Mouse (Mus musculus): Measurements from ENCODE around the gene Olfr1347. TPM values are rescaled to one million over a fixed set of nuclear protein-coding genes. Genes with fewer than 3 reads are reported as not detected.
"Not testable (repeated sequence)": the region's sequence is repeated elsewhere in the genome, so short reads cannot be mapped to it uniquely, and the experiment has no call there.

Gene Olfr1347
- total and polyA plus RNA-seq, 3 experiments, result not detected

DNA sequence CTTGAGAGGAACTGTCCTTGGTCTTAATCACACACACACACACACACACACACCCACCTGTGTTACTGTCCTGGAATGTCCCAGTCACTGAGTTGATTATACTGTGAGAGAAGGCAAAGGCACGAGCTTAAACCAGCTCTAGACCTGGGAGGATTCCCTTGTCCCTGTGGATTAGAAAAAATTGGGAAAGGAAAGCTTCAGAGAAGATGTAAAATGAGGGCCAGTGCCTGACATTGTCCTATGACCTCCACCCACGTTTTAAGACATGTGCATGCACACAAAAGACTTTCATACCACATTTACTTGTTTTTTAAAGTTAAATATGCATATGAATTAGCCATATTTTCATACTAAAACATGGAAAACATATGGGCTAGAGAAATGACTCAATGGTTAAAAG lies 12.7 kb downstream of the Olfr1347 start, which contains the start of gene Olfr5:
Gene Olfr5, minus strand, starts transcription at position 101 of the 400 bp plus-strand sequence.
- no peak for DNase-seq
- no peak within 1 kb of the TSS for H3K9ac ChIP-seq (ENCODE audit: low read depth, low read length)
- H3K4me3 ChIP-seq, result no peak within 1 kb of the TSS
- no peaks in the 10 kb centered on the region for H3K36me3 ChIP-seq (ENCODE audit: control insufficient read depth, insufficient read depth, low read length)
- H3K27ac ChIP-seq, result no peak within 1 kb of the TSS
- intact Hi-C loops (cut with DNase I), result no loop called here
- H3K79me2 ChIP-seq (replicated peaks; ENCODE audit: control insufficient read depth, insufficient read depth, low read length), result no peaks in the 10 kb centered on the region
- H3K4me1 ChIP-seq (ENCODE audit: control insufficient read depth, insufficient read depth, low read length), result no peaks in the 10 kb centered on the region
- TF ChIP-seq CTCF (IDR thresholded peaks at IDR 0.05) (no peak), POLR2A (IDR thresholded peaks at IDR 0.05; ENCODE audit: insufficient read depth, low read depth, low read length) (no peak), EP300 (IDR thresholded peaks at IDR 0.05; ENCODE audit: insufficient read depth, low read depth, low read length) (no peak)
- no peaks in the 10 kb centered on the region for H3K27me3 ChIP-seq (ENCODE audit: control insufficient read depth, insufficient read depth, low read length)
- 10% methylated on average over 2 of the region's 2 CpGs for WGBS

DNA sequence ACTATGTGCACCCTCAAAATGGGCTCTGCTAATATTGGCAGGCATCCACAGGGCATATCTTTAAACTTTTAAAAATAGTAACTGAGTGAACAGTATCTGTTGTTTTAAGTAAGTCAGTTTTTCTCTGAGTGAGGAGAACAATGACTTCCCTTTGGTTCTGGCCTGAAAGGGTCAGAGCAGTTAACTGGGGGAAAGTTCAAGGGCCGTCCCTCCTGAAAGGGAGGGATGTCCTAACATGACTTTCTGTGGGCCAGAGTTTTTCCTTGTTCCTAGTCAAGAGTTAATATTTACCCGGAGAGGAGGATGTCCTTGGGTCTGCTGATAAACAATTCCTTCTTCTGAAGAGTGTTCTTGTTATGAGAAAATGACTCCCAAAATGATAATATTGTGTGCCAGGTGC lies 21.9 kb downstream of the Olfr1347 start:
- H3K4me3 ChIP-seq; H3K27ac ChIP-seq; H3K4me1 ChIP-seq (ENCODE audit: control insufficient read depth, insufficient read depth, low read length); H3K79me2 ChIP-seq (replicated peaks; ENCODE audit: control insufficient read depth, insufficient read depth, low read length); H3K36me3 ChIP-seq (ENCODE audit: control insufficient read depth, insufficient read depth, low read length); DNase-seq; H3K27me3 ChIP-seq (ENCODE audit: control insufficient read depth, insufficient read depth, low read length); H3K9ac ChIP-seq (ENCODE audit: low read depth, low read length); intact Hi-C loops (cut with DNase I): not testable (repeated sequence)
- 45% methylated on average over 2 of the region's 2 CpGs for WGBS

DNA sequence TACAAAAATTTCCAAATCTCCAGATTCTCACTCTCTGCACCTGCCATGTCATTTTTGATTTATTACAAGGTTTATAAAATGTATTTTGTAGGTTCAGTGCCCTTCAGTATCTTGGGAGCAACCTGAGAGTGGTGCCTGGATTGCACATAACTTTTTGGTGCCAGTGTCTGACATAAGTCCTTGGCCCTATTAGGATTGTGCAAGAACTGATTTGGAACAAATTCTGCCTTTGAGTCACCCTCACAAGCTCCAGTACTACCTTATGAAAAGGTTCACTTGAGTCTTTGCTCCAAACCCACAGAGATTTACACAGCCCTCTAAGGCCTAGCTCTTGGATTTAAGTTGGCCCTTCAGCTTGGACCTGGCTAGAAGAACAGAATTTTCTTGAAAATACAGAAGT lies 32.6 kb downstream of the Olfr1347 start, which contains the start of gene Olfr1346:
Gene Olfr1346, plus strand, starts transcription at position 151 of the 400 bp plus-strand sequence.
- no peaks in the 10 kb centered on the region for H3K27me3 ChIP-seq (ENCODE audit: control insufficient read depth, insufficient read depth, low read length)
- no peak within 1 kb of the TSS for H3K4me3 ChIP-seq
- H3K9ac ChIP-seq (ENCODE audit: low read depth, low read length), result no peak within 1 kb of the TSS
- no peak for TF ChIP-seq POLR2A (IDR thresholded peaks at IDR 0.05; ENCODE audit: insufficient read depth, low read depth, low read length)
- no peak for TF ChIP-seq CTCF (IDR thresholded peaks at IDR 0.05)
- TF ChIP-seq EP300 (IDR thresholded peaks at IDR 0.05; ENCODE audit: insufficient read depth, low read depth, low read length), result no peak
- H3K36me3 ChIP-seq (ENCODE audit: control insufficient read depth, insufficient read depth, low read length), result no peaks in the 10 kb centered on the region
- intact Hi-C loops (cut with DNase I), result no loop called here
- H3K27ac ChIP-seq, result no peak within 1 kb of the TSS
- H3K79me2 ChIP-seq (replicated peaks; ENCODE audit: control insufficient read depth, insufficient read depth, low read length), result no peaks in the 10 kb centered on the region
- H3K4me1 ChIP-seq (ENCODE audit: control insufficient read depth, insufficient read depth, low read length), result no peaks in the 10 kb centered on the region
- no peak for DNase-seq

DNA sequence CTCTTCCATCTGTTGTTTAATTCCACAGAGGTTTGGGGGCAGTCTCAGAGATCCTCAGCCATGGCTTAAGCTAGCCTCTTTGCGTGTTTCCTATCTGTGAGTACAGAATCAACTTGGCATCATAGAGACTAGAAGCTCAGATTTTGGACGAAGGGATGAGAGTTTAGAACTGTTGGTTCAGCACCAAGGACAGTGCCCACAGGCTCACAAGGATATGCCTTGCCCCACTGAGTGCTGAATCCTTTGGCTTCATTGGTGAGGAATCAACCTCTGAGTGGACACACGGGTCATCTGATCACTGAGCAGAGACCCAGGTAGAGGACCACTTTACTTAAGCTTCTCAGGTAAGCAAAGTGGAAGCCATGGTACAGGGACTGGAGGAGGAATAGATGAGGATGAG lies 43.2 kb downstream of the Olfr1347 start:
- H3K27me3 ChIP-seq (ENCODE audit: control insufficient read depth, insufficient read depth, low read length), result no peaks in the 10 kb centered on the region
- no peaks in the 10 kb centered on the region for H3K4me1 ChIP-seq (ENCODE audit: control insufficient read depth, insufficient read depth, low read length)
- intact Hi-C loops (cut with DNase I), result no loop called here
- H3K4me3 ChIP-seq, result no peak overlapping the region
- DNase-seq, result no peak
- H3K27ac ChIP-seq, result no peak overlapping the region
- 33% methylated on average over 3 of the region's 3 CpGs for WGBS
- no peak for TF ChIP-seq CTCF (IDR thresholded peaks at IDR 0.05)
- TF ChIP-seq POLR2A (IDR thresholded peaks at IDR 0.05; ENCODE audit: insufficient read depth, low read depth, low read length), result no peak
- TF ChIP-seq EP300 (IDR thresholded peaks at IDR 0.05; ENCODE audit: insufficient read depth, low read depth, low read length), result no peak
- H3K9ac ChIP-seq (ENCODE audit: low read depth, low read length), result no peak overlapping the region
- H3K79me2 ChIP-seq (replicated peaks; ENCODE audit: control insufficient read depth, insufficient read depth, low read length), result no peaks in the 10 kb centered on the region
- no peaks in the 10 kb centered on the region for H3K36me3 ChIP-seq (ENCODE audit: control insufficient read depth, insufficient read depth, low read length)

DNA sequence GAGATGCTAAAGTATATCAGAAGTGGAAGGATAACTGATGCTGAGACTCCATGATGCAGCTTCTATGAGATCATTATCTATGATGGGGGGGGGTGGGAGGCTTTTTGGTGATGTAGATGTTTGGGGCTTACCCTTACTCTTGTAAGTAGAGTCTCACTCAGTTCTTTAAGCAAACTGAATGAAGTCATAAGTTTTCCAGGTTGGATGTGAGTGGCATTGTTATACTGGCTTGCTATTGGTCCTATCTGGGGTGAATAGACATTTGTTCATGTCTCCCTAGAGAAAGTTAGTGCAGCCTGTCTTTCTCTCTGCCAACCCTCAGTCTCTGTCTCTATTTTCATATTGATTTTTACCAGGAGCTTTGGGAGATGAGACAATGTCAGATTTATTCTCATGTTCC lies 43.7 kb downstream of the Olfr1347 start, which contains the start of gene Olfr1336:
Gene Olfr1336, plus strand, starts transcription at position 301 of the 400 bp plus-strand sequence.
- no peak within 1 kb of the TSS for H3K27ac ChIP-seq
- DNase-seq, result no peak

DNA sequence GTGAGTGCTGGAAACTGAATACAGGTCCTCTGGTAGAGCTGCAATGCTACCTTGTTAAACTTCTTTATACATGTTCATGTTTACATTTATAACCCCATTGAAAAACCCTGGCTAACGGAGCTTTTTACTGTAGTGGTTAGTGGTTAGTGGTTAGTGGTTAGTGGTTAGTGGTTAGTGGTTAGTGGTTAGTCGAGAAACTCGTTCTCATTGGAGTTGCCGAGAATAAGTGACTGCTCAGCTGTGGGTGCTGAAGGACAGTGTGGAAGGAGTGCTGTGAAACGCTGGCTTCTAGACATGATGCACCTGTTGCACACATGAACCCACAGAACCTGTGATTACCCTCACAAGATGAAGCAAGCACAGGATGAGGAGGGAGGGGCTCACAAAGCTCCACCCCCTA lies 51.8 kb downstream of the Olfr1347 start:
- WGBS, result 72% methylated on average over 5 of the region's 5 CpGs
- H3K9ac ChIP-seq (ENCODE audit: low read depth, low read length), result no peak overlapping the region
- H3K27me3 ChIP-seq (ENCODE audit: control insufficient read depth, insufficient read depth, low read length), result no peaks in the 10 kb centered on the region
- intact Hi-C loops (cut with DNase I), result no loop called here
- H3K4me1 ChIP-seq (ENCODE audit: control insufficient read depth, insufficient read depth, low read length), result no peaks in the 10 kb centered on the region
- TF ChIP-seq CTCF (IDR thresholded peaks at IDR 0.05), result no peak
- TF ChIP-seq POLR2A (IDR thresholded peaks at IDR 0.05; ENCODE audit: insufficient read depth, low read depth, low read length), result no peak
- no peak for TF ChIP-seq EP300 (IDR thresholded peaks at IDR 0.05; ENCODE audit: insufficient read depth, low read depth, low read length)
- H3K36me3 ChIP-seq (ENCODE audit: control insufficient read depth, insufficient read depth, low read length), result no peaks in the 10 kb centered on the region
- H3K27ac ChIP-seq, result no peak overlapping the region
- H3K79me2 ChIP-seq (replicated peaks; ENCODE audit: control insufficient read depth, insufficient read depth, low read length), result no peaks in the 10 kb centered on the region
- DNase-seq, result no peak
- H3K4me3 ChIP-seq, result no peak overlapping the region

More for the DNA sequence above, 43.7 kb downstream of the Olfr1347 start, which contains the start of gene Olfr1336:
- no peaks in the 10 kb centered on the region for H3K36me3 ChIP-seq (ENCODE audit: control insufficient read depth, insufficient read depth, low read length)
- intact Hi-C loops (cut with DNase I), result no loop called here
- no peaks in the 10 kb centered on the region for H3K79me2 ChIP-seq (replicated peaks; ENCODE audit: control insufficient read depth, insufficient read depth, low read length)
- H3K9ac ChIP-seq (ENCODE audit: low read depth, low read length), result no peak within 1 kb of the TSS
- no peak for TF ChIP-seq EP300 (IDR thresholded peaks at IDR 0.05; ENCODE audit: insufficient read depth, low read depth, low read length)
- no peak for TF ChIP-seq POLR2A (IDR thresholded peaks at IDR 0.05; ENCODE audit: insufficient read depth, low read depth, low read length)
- no peak for TF ChIP-seq CTCF (IDR thresholded peaks at IDR 0.05)
- H3K4me1 ChIP-seq (ENCODE audit: control insufficient read depth, insufficient read depth, low read length), result no peaks in the 10 kb centered on the region
- no peak within 1 kb of the TSS for H3K4me3 ChIP-seq
- H3K27me3 ChIP-seq (ENCODE audit: control insufficient read depth, insufficient read depth, low read length), result no peaks in the 10 kb centered on the region
